Mouse (Mus musculus): ENCODE measurements at regions not wholly inside any gene's neighbourhood (a gene's known extent, or its start where the extent isn't known, plus 50 kb on each side); places are given as distances from the start of the nearest gene placed in this dataset.

GRCm38 (mm10) chr8:90716436-90716835 is 100.8 kb downstream of the Gm19935 start:
- DNase-seq: no peak
- H3K4me1 ChIP-seq (ENCODE audit: control insufficient read depth, insufficient read depth, low read length): no peaks in the 10 kb centered on the region
- TF ChIP-seq POLR2A (IDR thresholded peaks at IDR 0.05; ENCODE audit: borderline replicate concordance, extremely low read depth, low read depth, low read length): no peak
- no peak overlapping the region for H3K4me3 ChIP-seq (replicated peaks; ENCODE audit: extremely low read depth, low read depth, low read length)
- WGBS: 30% methylated on average over 3 of the region's 3 CpGs

GRCm38 (mm10) chr8:90708524-90708923 is 108.7 kb downstream of the Gm19935 start:
- DNase-seq: peak; percentile 26
- Histone ChIP-seq H3K4me1 (ENCODE audit: control insufficient read depth, insufficient read depth, low read length) (no peaks in the 10 kb centered on the region), H3K4me3 (replicated peaks; ENCODE audit: extremely low read depth, low read depth, low read length) (no peak overlapping the region)
- TF ChIP-seq POLR2A (IDR thresholded peaks at IDR 0.05; ENCODE audit: borderline replicate concordance, extremely low read depth, low read depth, low read length): no peak
- TF ChIP-seq CTCF (IDR thresholded peaks at IDR 0.05; ENCODE audit: insufficient read depth, low read length): peak; percentile 59; the same call in 1 of the 2 replicates
- 12% methylated on average over 5 of the region's 5 CpGs for WGBS

GRCm38 (mm10) chr8:90692516-90692915 is 124.7 kb downstream of the Gm19935 start:
- TF ChIP-seq POLR2A (IDR thresholded peaks at IDR 0.05; ENCODE audit: borderline replicate concordance, extremely low read depth, low read depth, low read length) (no peak), CTCF (IDR thresholded peaks at IDR 0.05; ENCODE audit: insufficient read depth, low read length) (no peak)
- DNase-seq: no peak
- H3K4me1 ChIP-seq (ENCODE audit: control insufficient read depth, insufficient read depth, low read length): no peaks in the 10 kb centered on the region
- 72% methylated on average over 3 of the region's 3 CpGs for WGBS
- no peak overlapping the region for H3K4me3 ChIP-seq (replicated peaks; ENCODE audit: extremely low read depth, low read depth, low read length)

- TF ChIP-seq POLR2A (IDR thresholded peaks at IDR 0.05; ENCODE audit: borderline replicate concordance, extremely low read depth, low read depth, low read length): no peak
- Histone ChIP-seq H3K4me3 (replicated peaks; ENCODE audit: extremely low read depth, low read depth, low read length) (no peak overlapping the region), H3K4me1 (ENCODE audit: control insufficient read depth, insufficient read depth, low read length) (no peaks in the 10 kb centered on the region)
- 76% methylated on average over 2 of the region's 2 CpGs for WGBS
- DNase-seq: no peak
Observed at GRCm38 (mm10) chr8:90685076-90685475, 132.1 kb downstream of the Gm19935 start.

GRCm38 (mm10) chr8:90670471-90671057 is 146.6 kb downstream of the Gm19935 start:
- no peak overlapping the region for H3K4me3 ChIP-seq (replicated peaks; ENCODE audit: extremely low read depth, low read depth, low read length)
- no peaks in the 10 kb centered on the region for H3K4me1 ChIP-seq (ENCODE audit: control insufficient read depth, insufficient read depth, low read length)
- no peak for DNase-seq
- 11% methylated on average over 14 of the region's 14 CpGs for WGBS
- TF ChIP-seq CTCF (IDR thresholded peaks at IDR 0.05; ENCODE audit: insufficient read depth, low read length) (no peak), POLR2A (IDR thresholded peaks at IDR 0.05; ENCODE audit: borderline replicate concordance, extremely low read depth, low read depth, low read length) (no peak)

- WGBS: 80% methylated on average over 9 of the region's 9 CpGs
- H3K4me3 ChIP-seq (replicated peaks; ENCODE audit: extremely low read depth, low read depth, low read length): no peak overlapping the region
Observed at GRCm38 (mm10) chr8:90669396-90669795, 147.8 kb downstream of the Gm19935 start.

GRCm38 (mm10) chr8:90659066-90659465 is 158.1 kb downstream of the Gm19935 start:
- peaks cover 2% of the 10 kb centered on the region for H3K4me1 ChIP-seq (ENCODE audit: control insufficient read depth, insufficient read depth, low read length)
- TF ChIP-seq CTCF (IDR thresholded peaks at IDR 0.05; ENCODE audit: insufficient read depth, low read length): no peak
- TF ChIP-seq POLR2A (IDR thresholded peaks at IDR 0.05; ENCODE audit: borderline replicate concordance, extremely low read depth, low read depth, low read length): no peak
- WGBS: 12% methylated on average over 3 of the region's 3 CpGs
- no peak for DNase-seq
- H3K4me3 ChIP-seq (replicated peaks; ENCODE audit: extremely low read depth, low read depth, low read length): no peak overlapping the region

More at GRCm38 (mm10) chr8:90669396-90669795, 147.8 kb downstream of the Gm19935 start:
- no peak for TF ChIP-seq CTCF (IDR thresholded peaks at IDR 0.05; ENCODE audit: insufficient read depth, low read length)
- no peaks in the 10 kb centered on the region for H3K4me1 ChIP-seq (ENCODE audit: control insufficient read depth, insufficient read depth, low read length)
- DNase-seq: no peak

GRCm38 (mm10) chr8:90657641-90658051 is 159.5 kb downstream of the Gm19935 start:
- WGBS: 38% methylated on average over 7 of the region's 7 CpGs
- DNase-seq: no peak
- H3K4me3 ChIP-seq (replicated peaks; ENCODE audit: extremely low read depth, low read depth, low read length): no peak overlapping the region
- TF ChIP-seq CTCF (IDR thresholded peaks at IDR 0.05; ENCODE audit: insufficient read depth, low read length) (0 out of 2 replicates have a peak, but pooled peaks have one; percentile 2), POLR2A (IDR thresholded peaks at IDR 0.05; ENCODE audit: borderline replicate concordance, extremely low read depth, low read depth, low read length) (no peak)
- H3K4me1 ChIP-seq (ENCODE audit: control insufficient read depth, insufficient read depth, low read length): peaks cover 2% of the 10 kb centered on the region

GRCm38 (mm10) chr8:90657116-90657515 is 160.1 kb downstream of the Gm19935 start:
- H3K4me3 ChIP-seq (replicated peaks; ENCODE audit: extremely low read depth, low read depth, low read length): no peak overlapping the region
- peaks cover 2% of the 10 kb centered on the region for H3K4me1 ChIP-seq (ENCODE audit: control insufficient read depth, insufficient read depth, low read length)
- TF ChIP-seq CTCF (IDR thresholded peaks at IDR 0.05; ENCODE audit: insufficient read depth, low read length) (no peak), POLR2A (IDR thresholded peaks at IDR 0.05; ENCODE audit: borderline replicate concordance, extremely low read depth, low read depth, low read length) (no peak)
- DNase-seq: no peak
- WGBS: 76% methylated on average over 5 of the region's 5 CpGs

- peaks cover 2% of the 10 kb centered on the region for H3K4me1 ChIP-seq (ENCODE audit: control insufficient read depth, insufficient read depth, low read length)
- TF ChIP-seq CTCF (IDR thresholded peaks at IDR 0.05; ENCODE audit: insufficient read depth, low read length): no peak
- no peak for TF ChIP-seq POLR2A (IDR thresholded peaks at IDR 0.05; ENCODE audit: borderline replicate concordance, extremely low read depth, low read depth, low read length)
- DNase-seq: no peak
- no peak overlapping the region for H3K4me3 ChIP-seq (replicated peaks; ENCODE audit: extremely low read depth, low read depth, low read length)
- whole genome bisulfite sequencing: 47% methylated on average over 5 of the region's 5 CpGs
Observed at GRCm38 (mm10) chr8:90656436-90657090, 160.6 kb downstream of the Gm19935 start.

Data from lung, adult 2 months (tissue).